Mouse (Mus musculus): Measurements from ENCODE around the gene Doc2b. TPM values are rescaled to one million over a fixed set of nuclear protein-coding genes. Genes with fewer than 3 reads are reported as not detected.

Doc2b gene
- polyA plus RNA-seq, 1 experiment from 2014 or later: 0.19 TPM

GRCm38 (mm10) chr11:75796536-75797246 lies 842 bp upstream of the Doc2b start:
- DNase-seq (ENCODE audit: low spot score) (no peak), ATAC-seq (ENCODE audit: insufficient number of reproducible peaks, low FRiP score, low TSS enrichment, low read depth) (no peak)
- Histone ChIP-seq H3K4me1 (ENCODE audit: control insufficient read depth, insufficient read depth, low read length) (peaks cover 6% of the 10 kb centered on the region; the same call in 1 of the 2 replicates), H3K4me2 (ENCODE audit: low read depth, severe bottlenecking) (no peak overlapping the region), H3K9me3 (ENCODE audit: control insufficient read depth, low read length) (no peaks in the 10 kb centered on the region), H3K27ac (replicated peaks; ENCODE audit: low read depth, low read length) (no peak overlapping the region), H3K4me3 (ENCODE audit: low read depth, low read length) (peak overlapping the region; percentile 36; the same call in 1 of the 2 replicates), H3K27me3 (ENCODE audit: control insufficient read depth, insufficient read depth, low read length) (peaks cover 54% of the 10 kb centered on the region), H3K36me3 (ENCODE audit: control insufficient read depth, insufficient read depth, low read length) (no peaks in the 10 kb centered on the region), H3K9ac (ENCODE audit: low read length) (no peak overlapping the region)
- 69% methylated on average over 13 of the region's 13 CpGs for WGBS

- peaks cover 6% of the 10 kb centered on the region; the same call in 1 of the 2 replicates for H3K4me1 ChIP-seq (ENCODE audit: control insufficient read depth, insufficient read depth, low read length)
- no peaks in the 10 kb centered on the region for H3K36me3 ChIP-seq (ENCODE audit: control insufficient read depth, insufficient read depth, low read length)
- WGBS: under 1% methylated on average over 30 of the region's 42 CpGs
- H3K9me3 ChIP-seq (ENCODE audit: control insufficient read depth, low read length): no peaks in the 10 kb centered on the region
- peaks cover 54% of the 10 kb centered on the region for H3K27me3 ChIP-seq (ENCODE audit: control insufficient read depth, insufficient read depth, low read length)
- no peak for ATAC-seq (ENCODE audit: insufficient number of reproducible peaks, low FRiP score, low TSS enrichment, low read depth)
- no peak for DNase-seq (ENCODE audit: low spot score)
- H3K27ac ChIP-seq (replicated peaks; ENCODE audit: low read depth, low read length): no peak overlapping the region
- H3K4me2 ChIP-seq (ENCODE audit: low read depth, severe bottlenecking): peak overlapping the region; percentile 57
- peak overlapping the region; percentile 36 for H3K4me3 ChIP-seq (ENCODE audit: low read depth, low read length)
- H3K9ac ChIP-seq (ENCODE audit: low read length): peak overlapping the region; percentile 58
These were observed 570 bp downstream of the Doc2b start for GRCm38 (mm10) chr11:75795321-75795636.

- Histone ChIP-seq H3K4me3 (ENCODE audit: low read depth, low read length) (peak overlapping the region; percentile 36), H3K4me2 (ENCODE audit: low read depth, severe bottlenecking) (peak overlapping the region; percentile 57), H3K4me1 (ENCODE audit: control insufficient read depth, insufficient read depth, low read length) (peaks cover 6% of the 10 kb centered on the region; the same call in 1 of the 2 replicates), H3K36me3 (ENCODE audit: control insufficient read depth, insufficient read depth, low read length) (no peaks in the 10 kb centered on the region), H3K9me3 (ENCODE audit: control insufficient read depth, low read length) (no peaks in the 10 kb centered on the region), H3K27ac (replicated peaks; ENCODE audit: low read depth, low read length) (no peak overlapping the region), H3K27me3 (ENCODE audit: control insufficient read depth, insufficient read depth, low read length) (peaks cover 56% of the 10 kb centered on the region), H3K9ac (ENCODE audit: low read length) (peak overlapping the region; percentile 58)
- WGBS: 7% methylated on average over 24 of the region's 45 CpGs
- ATAC-seq (ENCODE audit: insufficient number of reproducible peaks, low FRiP score, low TSS enrichment, low read depth) (no peak), DNase-seq (ENCODE audit: low spot score) (peak; percentile 58)
These were observed 1.1 kb downstream of the Doc2b start for GRCm38 (mm10) chr11:75794602-75795320.

DNA sequence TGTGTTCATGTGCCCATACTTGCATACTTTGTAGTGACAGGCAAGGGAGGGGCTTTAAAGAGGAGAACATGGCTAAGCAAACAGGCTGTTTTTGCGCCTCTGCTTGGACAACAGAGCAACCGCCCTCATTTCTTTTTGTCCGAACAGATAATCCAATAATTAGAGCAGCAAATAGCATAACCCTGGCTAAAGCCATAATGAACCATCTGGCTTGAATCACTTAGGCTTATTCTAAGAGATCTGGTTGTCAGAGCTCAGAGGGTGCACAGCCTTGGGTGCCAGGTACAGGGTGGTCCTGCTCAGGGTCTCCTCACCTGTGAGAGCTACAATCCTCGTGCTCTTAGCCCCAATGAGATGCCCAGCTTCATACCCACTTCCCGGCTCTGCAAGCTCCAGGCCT lies 2.5 kb downstream of the Doc2b start:
- Histone ChIP-seq H3K4me2 (ENCODE audit: low read depth, severe bottlenecking) (no peak overlapping the region), H3K9ac (ENCODE audit: low read length) (no peak overlapping the region), H3K4me3 (ENCODE audit: low read depth, low read length) (no peak overlapping the region), H3K27ac (replicated peaks; ENCODE audit: low read depth, low read length) (no peak overlapping the region), H3K27me3 (ENCODE audit: control insufficient read depth, insufficient read depth, low read length) (peaks cover 56% of the 10 kb centered on the region), H3K9me3 (ENCODE audit: control insufficient read depth, low read length) (no peaks in the 10 kb centered on the region), H3K36me3 (ENCODE audit: control insufficient read depth, insufficient read depth, low read length) (no peaks in the 10 kb centered on the region), H3K4me1 (ENCODE audit: control insufficient read depth, insufficient read depth, low read length) (peaks cover 6% of the 10 kb centered on the region; the same call in 1 of the 2 replicates)
- ATAC-seq (ENCODE audit: insufficient number of reproducible peaks, low FRiP score, low TSS enrichment, low read depth): no peak
- WGBS: 73% methylated on average over 5 of the region's 5 CpGs
- DNase-seq (ENCODE audit: low spot score): no peak

- H3K27ac ChIP-seq (replicated peaks; ENCODE audit: low read depth, low read length): no peak overlapping the region
- peaks cover 52% of the 10 kb centered on the region for H3K27me3 ChIP-seq (ENCODE audit: control insufficient read depth, insufficient read depth, low read length)
- ATAC-seq (ENCODE audit: insufficient number of reproducible peaks, low FRiP score, low TSS enrichment, low read depth): no peak
These were observed 3.3 kb downstream of the Doc2b start for GRCm38 (mm10) chr11:75792535-75792934.

GRCm38 (mm10) chr11:75785897-75786296 lies 10.0 kb downstream of the Doc2b start:
- no peak for DNase-seq (ENCODE audit: low spot score)
- peaks cover 3% of the 10 kb centered on the region for H3K27me3 ChIP-seq (ENCODE audit: control insufficient read depth, insufficient read depth, low read length)

More at GRCm38 (mm10) chr11:75792535-75792934, 3.3 kb downstream of the Doc2b start:
- Histone ChIP-seq H3K4me2 (ENCODE audit: low read depth, severe bottlenecking) (no peak overlapping the region), H3K9ac (ENCODE audit: low read length) (no peak overlapping the region), H3K4me1 (ENCODE audit: control insufficient read depth, insufficient read depth, low read length) (peaks cover 6% of the 10 kb centered on the region; the same call in 1 of the 2 replicates), H3K4me3 (ENCODE audit: low read depth, low read length) (no peak overlapping the region), H3K9me3 (ENCODE audit: control insufficient read depth, low read length) (no peaks in the 10 kb centered on the region), H3K36me3 (ENCODE audit: control insufficient read depth, insufficient read depth, low read length) (no peaks in the 10 kb centered on the region)
- 75% methylated on average over 5 of the region's 5 CpGs for WGBS
- no peak for DNase-seq (ENCODE audit: low spot score)

DNA sequence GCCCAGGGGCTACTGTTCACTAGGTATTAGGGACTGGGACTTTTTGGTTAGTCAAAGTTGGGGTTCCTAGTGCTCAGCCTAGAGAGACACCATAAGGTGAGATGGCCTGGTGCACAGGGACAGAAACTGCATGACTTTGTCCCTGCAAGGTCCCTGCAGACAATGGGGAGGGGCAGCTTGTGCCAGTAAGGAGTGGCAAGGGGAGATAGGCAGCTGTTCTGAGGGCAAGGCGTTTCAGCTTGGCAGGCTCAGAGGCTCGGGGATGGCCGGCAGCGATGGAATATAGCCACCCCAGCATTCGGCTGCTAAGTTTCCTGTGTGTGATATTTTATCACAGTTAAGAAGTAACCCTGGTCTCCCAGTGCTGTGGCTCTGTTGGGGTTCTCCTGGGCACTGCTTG lies 12.1 kb downstream of the Doc2b start:
- ATAC-seq (ENCODE audit: insufficient number of reproducible peaks, low FRiP score, low TSS enrichment, low read depth): no peak
- H3K27me3 ChIP-seq (ENCODE audit: control insufficient read depth, insufficient read depth, low read length): no peaks in the 10 kb centered on the region
- H3K36me3 ChIP-seq (ENCODE audit: control insufficient read depth, insufficient read depth, low read length): no peaks in the 10 kb centered on the region
- H3K4me3 ChIP-seq (ENCODE audit: low read depth, low read length): no peak overlapping the region
- H3K4me2 ChIP-seq (ENCODE audit: low read depth, severe bottlenecking): no peak overlapping the region
- H3K4me1 ChIP-seq (ENCODE audit: control insufficient read depth, insufficient read depth, low read length): no peaks in the 10 kb centered on the region
- no peak overlapping the region for H3K9ac ChIP-seq (ENCODE audit: low read length)
- no peak for DNase-seq (ENCODE audit: low spot score)
- 92% methylated on average over 5 of the region's 5 CpGs for WGBS
- no peaks in the 10 kb centered on the region for H3K9me3 ChIP-seq (ENCODE audit: control insufficient read depth, low read length)
- H3K27ac ChIP-seq (replicated peaks; ENCODE audit: low read depth, low read length): no peak overlapping the region

More at GRCm38 (mm10) chr11:75785897-75786296, 10.0 kb downstream of the Doc2b start:
- Histone ChIP-seq H3K4me1 (ENCODE audit: control insufficient read depth, insufficient read depth, low read length) (no peaks in the 10 kb centered on the region), H3K4me2 (ENCODE audit: low read depth, severe bottlenecking) (no peak overlapping the region), H3K4me3 (ENCODE audit: low read depth, low read length) (no peak overlapping the region), H3K27ac (replicated peaks; ENCODE audit: low read depth, low read length) (no peak overlapping the region), H3K9me3 (ENCODE audit: control insufficient read depth, low read length) (no peaks in the 10 kb centered on the region), H3K36me3 (ENCODE audit: control insufficient read depth, insufficient read depth, low read length) (no peaks in the 10 kb centered on the region), H3K9ac (ENCODE audit: low read length) (no peak overlapping the region)
- no peak for ATAC-seq (ENCODE audit: insufficient number of reproducible peaks, low FRiP score, low TSS enrichment, low read depth)
- 73% methylated on average over 8 of the region's 8 CpGs for WGBS

- Histone ChIP-seq H3K4me1 (ENCODE audit: control insufficient read depth, insufficient read depth, low read length) (no peaks in the 10 kb centered on the region), H3K9ac (ENCODE audit: low read length) (no peak overlapping the region), H3K27me3 (ENCODE audit: control insufficient read depth, insufficient read depth, low read length) (no peaks in the 10 kb centered on the region), H3K4me2 (ENCODE audit: low read depth, severe bottlenecking) (no peak overlapping the region), H3K4me3 (ENCODE audit: low read depth, low read length) (no peak overlapping the region), H3K9me3 (ENCODE audit: control insufficient read depth, low read length) (no peaks in the 10 kb centered on the region), H3K27ac (replicated peaks; ENCODE audit: low read depth, low read length) (no peak overlapping the region), H3K36me3 (ENCODE audit: control insufficient read depth, insufficient read depth, low read length) (no peaks in the 10 kb centered on the region)
- DNase-seq (ENCODE audit: low spot score) (peak; percentile 80), ATAC-seq (ENCODE audit: insufficient number of reproducible peaks, low FRiP score, low TSS enrichment, low read depth) (no peak)
- 25% methylated on average over 6 of the region's 6 CpGs for WGBS
These were observed 13.9 kb downstream of the Doc2b start for GRCm38 (mm10) chr11:75781919-75782318.

Data from limb, embryonic 11.5 days (tissue).